Mouse (Mus musculus): ENCODE data around the gene Gale.
"Not testable (repeated sequence)": the region's sequence is repeated elsewhere in the genome, so short reads cannot be mapped to it uniquely, and the experiment has no call there.

The Gale gene

GRCm38 (mm10) chr4:135963457-135964193 lies at the start of gene Gale:
Gene Gale (plus strand): TSS chr4:135963727.
- peak; percentile 96 for DNase-seq (ENCODE audit: low spot score)

- DNase-seq (ENCODE audit: low spot score) = peak; percentile 64
Measured at GRCm38 (mm10) chr4:135918635-135919279, 44.8 kb upstream of the Gale start.

- no peak for DNase-seq (ENCODE audit: low spot score)
Measured at GRCm38 (mm10) chr4:135919280-135919639, 44.3 kb upstream of the Gale start.

DNA sequence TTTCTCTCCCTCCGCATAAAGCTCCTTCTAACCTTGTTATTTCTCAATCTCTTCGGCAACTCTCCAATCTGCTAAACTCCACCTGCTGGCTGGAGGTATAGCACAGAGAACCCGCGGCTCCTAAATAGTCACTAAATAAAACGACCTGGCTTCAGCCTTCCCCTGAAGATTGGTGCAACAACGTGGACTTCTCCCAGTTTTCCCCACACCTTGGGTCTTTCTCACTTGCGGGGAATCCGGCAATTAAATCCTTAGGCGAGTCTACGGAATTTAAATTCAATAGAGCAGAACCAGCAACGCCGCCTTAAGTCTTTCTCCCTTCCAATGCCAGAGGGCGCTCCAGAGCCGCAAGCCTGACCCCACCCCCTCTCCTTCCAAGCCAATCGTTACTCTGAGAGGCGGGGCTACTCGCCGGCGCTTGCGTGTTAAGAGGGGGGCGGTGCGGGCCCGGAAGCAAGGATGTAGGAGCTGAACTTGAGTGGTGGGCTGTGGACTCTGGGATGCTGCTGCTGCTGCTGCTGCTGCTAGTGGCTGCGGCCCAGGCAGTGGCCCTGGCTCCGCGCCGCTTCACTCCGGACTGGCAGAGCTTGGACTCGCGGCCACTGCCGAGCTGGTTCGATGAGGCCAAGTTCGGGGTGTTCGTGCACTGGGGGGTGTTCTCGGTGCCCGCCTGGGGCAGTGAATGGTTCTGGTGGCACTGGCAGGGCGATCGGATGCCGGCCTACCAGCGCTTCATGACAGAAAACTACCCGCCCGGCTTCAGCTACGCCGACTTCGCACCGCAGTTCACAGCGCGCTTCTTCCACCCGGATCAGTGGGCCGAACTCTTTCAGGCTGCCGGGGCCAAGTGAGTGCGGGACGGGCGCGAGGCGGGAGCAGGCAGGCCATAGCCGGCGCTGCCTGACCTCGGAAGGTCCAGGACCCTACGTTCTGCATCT lies 43.0 kb upstream of the Gale start, which contains the start of gene Fuca1:
Gene Fuca1 (plus strand): TSS at position 432 of the 938 bp plus-strand sequence.
- peak; percentile 97 for DNase-seq (ENCODE audit: low spot score)

DNA sequence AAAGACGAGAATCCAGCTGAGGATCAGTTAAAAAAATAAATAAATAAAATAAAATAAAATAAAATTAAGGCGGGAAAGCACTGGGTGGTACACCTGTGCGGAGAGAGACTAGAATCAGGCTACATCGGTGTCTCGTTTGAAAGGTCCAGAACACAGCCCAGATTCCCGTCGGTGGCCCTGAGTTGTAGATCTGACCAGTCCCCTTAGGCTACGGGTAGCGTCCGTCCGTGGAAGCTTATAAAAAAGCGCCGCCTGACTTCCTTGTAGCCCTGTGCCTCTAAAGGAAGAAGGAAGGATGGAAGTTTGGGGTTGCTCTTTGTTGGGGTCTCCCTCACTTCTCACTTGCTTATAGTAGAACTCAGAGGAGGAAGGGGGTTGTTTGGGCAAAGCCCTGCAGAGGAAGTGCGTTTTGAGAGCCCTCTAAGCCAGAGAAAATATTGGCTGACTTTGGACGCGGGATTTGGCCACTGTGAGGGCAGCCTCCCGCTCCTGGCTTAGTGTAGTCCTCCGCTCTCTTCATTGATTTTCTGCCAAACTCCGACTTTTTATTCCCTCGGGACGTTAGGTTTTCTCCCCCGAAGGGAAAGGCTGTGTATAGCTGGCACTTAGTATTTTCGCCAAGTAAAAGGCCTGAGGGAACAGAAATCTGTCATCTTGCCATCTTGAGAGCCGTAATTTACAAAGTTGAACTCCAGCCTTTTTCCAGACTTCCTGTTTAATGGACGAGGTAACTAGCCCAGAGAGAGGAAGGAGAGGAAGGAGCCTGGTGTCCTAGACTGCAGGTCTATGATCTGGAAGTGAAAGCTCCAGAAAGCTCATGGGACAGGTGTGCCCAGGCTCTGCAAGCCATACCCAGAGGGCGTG lies 42.0 kb upstream of the Gale start:
- no peak for DNase-seq (ENCODE audit: low spot score)

DNA sequence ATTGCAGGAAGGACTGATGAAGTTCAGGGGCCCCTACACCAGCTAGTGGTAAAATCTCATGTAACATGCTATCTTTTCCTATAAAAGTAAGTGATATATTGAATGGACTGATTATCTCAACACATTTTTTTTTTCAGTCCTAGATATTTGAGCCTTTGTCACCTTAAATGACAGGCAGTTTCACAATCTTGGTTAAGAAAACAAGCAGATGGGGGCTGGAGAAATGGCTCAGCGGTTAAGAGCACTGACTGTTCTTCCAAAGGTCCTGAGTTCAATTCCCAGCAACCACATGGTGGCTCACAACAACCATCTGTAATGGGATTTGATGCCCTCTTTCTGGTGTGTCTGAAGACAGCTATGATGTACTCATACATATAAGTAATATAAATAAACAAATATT lies 41.3 kb upstream of the Gale start:
- no peak for DNase-seq (ENCODE audit: low spot score)

DNA sequence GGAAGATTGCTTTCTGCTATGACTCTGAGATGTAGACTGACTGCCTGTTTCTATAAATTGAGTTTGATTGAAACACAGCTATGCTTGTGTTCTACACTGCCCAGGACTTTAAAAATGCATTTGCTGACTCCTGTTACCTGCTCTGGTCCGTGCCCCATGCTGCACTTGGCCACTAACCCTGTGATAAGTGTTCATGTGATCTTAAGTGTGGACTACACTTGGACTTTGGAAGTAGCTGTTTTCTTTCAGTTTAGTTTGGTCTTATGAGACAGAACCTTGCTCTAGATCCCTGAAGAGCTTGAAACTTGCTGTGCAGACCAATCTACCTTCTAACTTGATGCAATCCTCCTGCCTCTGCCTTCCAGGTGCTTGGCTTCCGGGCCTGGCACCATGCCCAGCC lies 39.1 kb upstream of the Gale start:
- DNase-seq (ENCODE audit: low spot score) = no peak

GRCm38 (mm10) chr4:135925341-135925740 lies 38.2 kb upstream of the Gale start:
- no peak for DNase-seq (ENCODE audit: low spot score)

DNA sequence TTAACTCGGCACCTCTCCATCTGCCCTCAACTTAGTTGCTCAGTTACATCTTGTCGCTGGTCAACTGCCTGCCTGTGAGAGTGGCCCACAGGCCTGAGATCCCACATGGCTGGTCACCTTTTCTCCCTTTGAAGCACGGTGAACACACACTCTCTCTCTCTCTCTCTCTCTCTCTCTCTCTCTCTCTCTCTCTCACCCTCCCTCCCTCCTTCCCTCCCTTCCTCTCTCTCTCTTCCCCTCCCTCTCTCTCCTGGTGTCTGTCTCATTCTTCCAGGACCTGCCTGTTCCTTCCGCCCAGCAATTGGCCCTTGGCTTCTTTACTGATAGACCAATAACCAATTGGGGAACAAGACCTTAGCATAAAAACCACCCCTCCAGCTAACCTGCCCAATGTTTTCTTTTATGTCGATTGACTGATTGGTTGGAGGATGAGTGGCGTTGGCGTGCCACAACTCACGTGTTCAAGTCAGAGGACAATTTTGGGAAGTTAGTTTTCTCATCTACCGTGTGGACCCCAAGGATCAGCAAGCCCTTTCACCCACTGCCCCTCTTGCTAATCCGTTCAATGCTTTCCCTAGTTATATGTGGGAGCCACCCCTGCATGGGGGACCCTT lies 37.2 kb upstream of the Gale start:
- no peak for DNase-seq (ENCODE audit: low spot score)

- DNase-seq (ENCODE audit: low spot score) = no peak
Measured at GRCm38 (mm10) chr4:135926861-135927260, 36.7 kb upstream of the Gale start.

DNA sequence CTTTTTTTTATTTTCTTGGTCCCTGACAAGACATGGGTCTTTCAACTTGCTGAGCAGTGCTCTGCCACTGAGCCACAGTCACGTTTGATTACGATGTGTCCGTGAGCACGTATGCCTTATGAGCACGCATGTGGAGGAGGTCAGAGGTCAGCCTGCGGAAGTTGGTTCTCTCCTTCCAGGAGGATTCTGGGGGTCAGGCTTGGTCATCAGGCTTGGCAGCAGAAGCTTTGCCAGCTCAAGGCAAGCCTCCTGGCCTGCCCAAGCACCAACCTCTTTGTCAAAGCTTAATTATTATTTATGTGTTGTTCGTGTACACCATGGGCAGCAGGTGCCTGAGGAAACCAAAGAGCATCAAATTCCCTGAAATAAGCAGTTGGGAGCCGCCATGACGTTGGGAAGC lies 35.2 kb upstream of the Gale start:
- no peak for DNase-seq (ENCODE audit: low spot score)

GRCm38 (mm10) chr4:135929405-135929804 lies 34.1 kb upstream of the Gale start:
- no peak for DNase-seq (ENCODE audit: low spot score)

DNA sequence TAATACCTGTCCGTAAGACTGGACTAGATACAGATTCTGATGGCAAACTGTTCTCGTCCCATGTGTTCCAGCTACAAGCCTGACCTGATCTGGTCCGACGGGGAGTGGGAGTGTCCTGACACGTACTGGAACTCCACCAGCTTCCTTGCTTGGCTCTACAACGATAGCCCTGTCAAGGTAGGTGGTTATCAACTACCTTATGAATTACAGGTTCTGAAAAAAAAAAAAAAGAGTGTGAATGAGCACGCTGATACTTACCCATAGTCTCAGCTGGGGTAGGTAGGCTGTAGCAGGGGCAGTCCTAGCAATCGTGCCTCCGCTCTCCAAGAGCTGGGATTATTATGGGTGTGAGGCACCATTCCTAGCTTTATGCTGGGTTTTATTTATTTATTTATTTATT lies 33.7 kb upstream of the Gale start:
- DNase-seq (ENCODE audit: low spot score) = no peak

DNA sequence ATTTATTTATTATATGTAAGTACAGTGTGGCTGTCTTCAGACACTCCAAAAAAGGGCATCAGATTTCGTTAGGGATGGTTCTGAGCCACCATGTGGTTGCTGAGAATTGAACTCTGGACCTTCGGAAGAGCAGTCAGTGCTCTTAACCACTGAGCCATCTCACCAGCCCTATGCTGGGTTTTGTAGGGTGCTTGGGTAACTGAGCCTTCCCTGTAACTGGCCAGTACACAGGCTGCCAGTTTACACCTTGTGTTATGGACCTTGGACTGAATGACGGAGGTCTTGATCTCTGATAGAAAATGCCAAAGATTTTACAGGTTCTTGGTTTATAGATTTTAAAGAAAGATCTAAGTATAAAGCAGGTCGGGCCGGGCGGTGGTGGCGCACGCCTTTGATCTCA lies 33.3 kb upstream of the Gale start:
- DNase-seq (ENCODE audit: low spot score) = no peak

DNA sequence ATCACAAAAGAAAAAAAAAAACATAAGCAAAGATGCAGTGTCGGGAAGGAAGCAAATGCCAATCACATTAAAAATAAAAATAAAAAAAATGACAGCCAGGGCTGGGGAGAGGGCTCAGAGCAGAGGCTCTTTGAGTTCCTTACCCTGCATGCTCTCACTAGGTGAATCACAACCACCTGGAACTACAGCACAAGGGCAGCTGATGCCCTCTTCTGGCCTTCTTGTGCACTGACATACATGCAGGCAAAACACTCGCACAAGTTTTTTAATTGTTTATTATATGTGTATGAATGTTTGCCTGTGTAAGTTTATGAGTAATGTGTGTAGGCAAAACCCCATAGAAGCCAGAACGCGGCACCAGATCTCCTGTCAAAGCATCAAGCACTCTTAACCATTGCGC lies 31.7 kb upstream of the Gale start:
- DNase-seq (ENCODE audit: low spot score) = peak; percentile 21

DNA sequence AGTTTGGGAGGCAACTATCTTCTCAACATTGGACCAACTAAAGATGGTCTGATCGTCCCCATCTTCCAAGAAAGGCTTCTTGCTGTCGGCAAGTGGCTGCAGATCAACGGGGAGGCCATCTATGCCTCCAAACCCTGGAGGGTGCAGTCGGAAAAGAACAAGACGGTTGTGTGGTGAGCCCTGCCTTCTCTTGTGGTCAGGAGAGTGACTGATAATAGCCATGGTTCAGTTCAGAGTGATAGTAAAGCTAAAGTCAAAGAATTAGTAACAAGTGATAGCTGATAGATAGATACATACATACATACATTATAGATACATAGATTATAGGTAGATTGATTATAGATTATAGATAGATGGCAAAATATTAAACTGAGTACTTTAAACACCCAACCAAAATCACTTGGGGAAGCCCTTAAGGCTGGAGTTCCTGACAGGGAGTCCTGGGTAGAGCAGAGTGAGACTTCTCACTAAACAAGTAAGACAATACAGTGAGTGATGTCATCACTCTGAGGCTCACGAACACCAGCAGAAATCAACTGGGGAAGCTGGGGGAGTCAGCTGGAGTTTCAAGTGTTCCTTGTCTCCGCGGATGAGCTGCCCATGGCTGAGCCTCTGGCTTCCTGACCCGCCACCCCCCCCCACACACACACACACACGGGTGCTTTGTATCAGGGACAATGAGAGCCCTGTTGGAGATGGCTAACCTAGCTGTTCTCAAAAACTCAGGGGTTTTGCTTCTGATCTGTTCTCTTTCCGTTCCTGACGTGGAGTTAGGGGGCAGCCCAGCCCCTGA lies 28.6 kb upstream of the Gale start:
- DNase-seq (ENCODE audit: low spot score) = no peak

- DNase-seq (ENCODE audit: low spot score) = no peak
Measured at GRCm38 (mm10) chr4:135935502-135935901, 28.0 kb upstream of the Gale start.

DNA sequence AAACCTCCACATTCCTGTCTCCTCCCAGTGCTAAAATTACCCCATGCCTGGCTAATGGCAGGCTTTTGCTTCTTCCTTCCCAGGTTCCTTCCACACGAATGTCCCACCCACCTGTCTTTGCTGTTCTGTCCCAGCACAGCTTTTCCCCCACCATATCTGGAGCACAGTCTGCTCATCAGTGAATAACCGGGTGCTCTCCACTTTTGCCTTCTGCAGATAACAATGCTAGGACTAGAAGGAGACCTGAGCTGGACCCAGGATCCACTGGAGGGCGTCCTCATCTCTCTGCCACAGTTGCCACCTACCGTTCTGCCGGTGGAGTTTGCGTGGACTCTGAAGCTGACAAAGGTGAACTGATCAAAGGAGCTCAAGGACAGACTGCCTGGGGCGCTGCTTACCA lies 24.7 kb upstream of the Gale start:
- no peak for DNase-seq (ENCODE audit: low spot score)

GRCm38 (mm10) chr4:135941026-135941425 lies 22.5 kb upstream of the Gale start:
- not testable (repeated sequence) for DNase-seq (ENCODE audit: low spot score)

DNA sequence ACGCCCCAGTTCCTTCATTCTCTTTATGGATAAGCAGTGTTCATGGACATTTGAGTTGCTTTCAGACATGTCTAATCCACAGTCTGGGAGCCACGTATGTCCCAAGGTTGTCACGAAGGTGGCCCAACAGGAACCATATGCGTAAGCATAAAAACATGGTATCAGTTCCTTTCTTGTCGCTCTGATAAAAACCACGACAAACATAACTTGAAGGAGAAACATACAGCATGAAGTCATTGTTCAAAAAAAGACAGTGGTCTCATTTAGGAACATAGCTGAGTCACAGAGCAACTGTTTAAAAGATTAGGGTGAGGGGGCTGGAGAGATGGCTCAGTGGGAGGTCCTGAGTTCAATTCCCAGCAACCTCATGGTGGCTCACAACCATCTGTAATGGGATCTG lies 21.3 kb upstream of the Gale start:
- DNase-seq (ENCODE audit: low spot score) = no peak

Measured in lung, postnatal 25 days (tissue).